Mouse (Mus musculus): ENCODE data around the gene Stat5b.

- TF ChIP-seq CTCF (IDR thresholded peaks at IDR 0.05; ENCODE audit: low read depth) (no peak), EP300 (optimal IDR thresholded peaks at IDR 0.05) (no peak)
These were observed 20.4 kb upstream of the Stat5b start for GRCm38 (mm10) chr11:100870968-100871350.
